Mouse (Mus musculus) brain, embryonic 18.5 days (tissue): ENCODE results near the gene Ndufs5.

Experiments used
- DNase-seq: peaks from one replicate; pipeline ENCODE4 v3.0.0-alpha.2; 2012; ENCODE audit warnings: low read depth, low spot score

The Ndufs5 gene

DNA sequence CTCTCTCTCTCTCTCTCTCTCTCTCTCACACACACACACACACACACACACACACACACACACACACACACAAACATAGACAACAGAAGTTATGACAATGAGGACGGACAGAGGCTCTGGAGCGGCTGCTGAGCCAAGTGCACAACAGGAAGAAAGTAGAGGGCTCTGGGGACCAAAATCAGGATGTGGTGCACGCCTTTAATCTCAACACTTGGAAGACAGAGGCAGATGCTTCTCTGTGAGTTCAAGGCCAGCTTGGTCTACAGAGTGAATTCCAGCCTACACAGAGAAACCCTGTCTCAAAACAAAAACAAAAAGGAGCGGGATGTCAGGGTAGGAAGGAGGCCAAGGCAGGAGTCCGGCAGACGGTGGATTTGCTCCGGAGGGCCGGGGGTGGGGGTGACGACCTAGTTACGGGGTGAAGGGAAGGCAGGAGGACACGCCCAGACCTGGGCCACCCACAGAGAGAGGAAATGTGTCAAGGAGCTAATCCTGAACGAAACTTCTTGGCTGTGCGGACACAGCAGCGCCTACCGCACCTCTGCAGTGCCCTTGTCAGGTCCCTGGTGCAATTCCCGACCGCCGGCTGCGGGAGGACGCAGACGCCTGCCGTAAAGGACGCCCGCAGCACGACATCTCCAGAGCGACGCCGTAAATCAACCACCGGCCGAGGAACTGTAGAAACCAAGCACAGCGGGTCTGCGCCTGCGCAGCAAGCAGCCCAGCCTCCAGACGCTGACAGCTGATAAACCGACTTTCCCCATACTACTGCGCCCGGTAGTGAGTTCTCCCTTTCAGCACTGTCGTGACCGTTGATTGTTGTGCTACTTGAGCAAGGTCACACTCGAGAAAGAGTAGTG lies at the start of gene Ndufs5:
TSS of gene Ndufs5 (minus strand) at position 629 of the 860 bp plus-strand sequence.
- peak; percentile 88 for DNase-seq

DNA sequence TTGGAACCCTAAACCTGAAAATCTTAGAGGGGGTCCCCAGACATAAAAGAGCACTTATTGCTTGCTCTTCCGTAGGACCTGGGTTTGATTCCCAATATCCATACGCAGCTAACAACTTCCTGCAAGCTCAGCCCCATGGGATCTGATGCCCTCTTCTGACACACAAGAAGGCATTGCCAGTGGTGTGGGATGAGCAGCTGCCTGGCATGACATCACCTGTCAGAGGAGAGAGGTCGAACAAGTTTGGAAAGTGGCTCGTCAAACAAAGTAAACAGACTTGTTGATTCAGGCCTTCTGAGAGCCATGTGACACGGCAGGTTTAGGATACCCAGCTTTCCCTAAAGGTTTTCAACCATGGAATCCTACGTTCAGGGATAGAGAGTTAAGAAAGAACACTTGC lies 47.1 kb upstream of the Ndufs5 start:
- DNase-seq, result no peak

DNA sequence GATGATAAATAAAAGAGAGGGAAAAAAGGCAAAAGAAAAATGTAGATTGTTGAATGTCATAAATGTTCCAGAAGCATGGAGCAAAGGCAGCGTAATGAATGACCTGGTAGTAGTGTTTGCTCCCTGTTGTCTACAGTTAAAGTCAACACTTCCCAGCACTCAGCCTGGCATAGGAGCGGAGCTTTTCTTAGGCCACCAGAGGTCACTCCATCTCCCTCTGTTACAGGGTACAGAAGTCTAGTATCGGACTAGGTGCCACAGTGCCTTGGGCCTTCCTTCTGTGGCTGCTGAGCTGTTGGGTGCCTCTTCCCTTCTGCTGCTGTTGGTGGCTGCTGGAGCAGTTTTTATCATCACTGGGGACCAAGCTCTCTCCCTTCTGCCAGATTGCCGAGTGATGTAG lies 40.3 kb upstream of the Ndufs5 start:
- DNase-seq, result no peak

DNA sequence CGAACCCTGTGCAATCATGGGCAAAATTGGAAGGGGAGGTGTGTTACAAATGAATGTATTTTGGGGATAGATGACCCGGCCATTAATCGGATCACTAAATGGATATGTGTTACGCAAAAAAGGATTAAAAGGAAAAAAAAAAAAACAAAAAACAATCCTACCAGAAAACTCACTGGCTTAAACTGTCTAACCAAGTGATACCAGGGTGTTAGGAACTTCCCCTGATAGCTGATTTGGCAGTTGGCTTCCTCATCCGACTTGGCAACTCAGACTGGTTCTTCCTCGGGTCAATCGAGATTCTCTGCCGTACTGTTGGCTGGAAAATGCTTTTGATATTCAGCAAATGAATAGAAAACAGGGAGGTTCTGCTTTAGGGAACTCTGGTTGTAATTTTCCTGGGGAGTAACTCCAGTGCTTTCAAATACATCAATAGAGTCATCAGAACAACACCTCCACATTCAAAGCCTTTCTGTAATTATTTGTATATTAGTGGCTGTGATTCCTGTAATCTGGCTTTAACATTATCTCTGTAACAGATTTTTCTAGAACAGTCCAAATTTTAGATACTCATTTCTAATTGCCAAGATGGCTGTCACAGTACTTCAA lies 32.8 kb upstream of the Ndufs5 start:
- no peak for DNase-seq

DNA sequence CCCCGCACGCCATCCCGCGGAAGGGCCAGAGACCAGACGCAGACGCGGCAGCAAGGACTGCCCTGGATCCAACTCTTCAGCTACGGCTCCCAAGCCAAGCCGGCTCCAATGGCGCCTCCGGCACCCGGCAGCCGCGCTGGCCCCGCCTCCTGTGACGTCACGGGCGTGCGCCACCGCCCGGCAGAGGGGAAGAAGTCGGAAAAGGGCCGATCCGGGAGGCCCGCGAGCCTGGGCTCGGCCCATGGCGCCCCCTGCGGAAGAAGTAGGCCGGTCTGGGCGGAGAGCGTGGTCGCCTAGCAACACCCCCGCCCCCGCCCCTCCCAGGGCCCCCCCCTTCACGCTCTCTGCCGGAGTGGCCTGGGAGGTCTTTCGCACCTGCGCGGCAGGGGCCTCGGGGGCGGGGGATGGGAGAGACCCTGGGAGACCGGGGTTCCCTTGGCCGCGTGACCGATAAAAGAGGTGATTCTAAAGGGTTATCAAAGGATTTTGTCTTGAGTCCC lies 32.2 kb upstream of the Ndufs5 start, which contains the start of gene Akirin1:
TSS of gene Akirin1 (minus strand) at position 194 of the 500 bp plus-strand sequence.
- peak; percentile 92 for DNase-seq

DNA sequence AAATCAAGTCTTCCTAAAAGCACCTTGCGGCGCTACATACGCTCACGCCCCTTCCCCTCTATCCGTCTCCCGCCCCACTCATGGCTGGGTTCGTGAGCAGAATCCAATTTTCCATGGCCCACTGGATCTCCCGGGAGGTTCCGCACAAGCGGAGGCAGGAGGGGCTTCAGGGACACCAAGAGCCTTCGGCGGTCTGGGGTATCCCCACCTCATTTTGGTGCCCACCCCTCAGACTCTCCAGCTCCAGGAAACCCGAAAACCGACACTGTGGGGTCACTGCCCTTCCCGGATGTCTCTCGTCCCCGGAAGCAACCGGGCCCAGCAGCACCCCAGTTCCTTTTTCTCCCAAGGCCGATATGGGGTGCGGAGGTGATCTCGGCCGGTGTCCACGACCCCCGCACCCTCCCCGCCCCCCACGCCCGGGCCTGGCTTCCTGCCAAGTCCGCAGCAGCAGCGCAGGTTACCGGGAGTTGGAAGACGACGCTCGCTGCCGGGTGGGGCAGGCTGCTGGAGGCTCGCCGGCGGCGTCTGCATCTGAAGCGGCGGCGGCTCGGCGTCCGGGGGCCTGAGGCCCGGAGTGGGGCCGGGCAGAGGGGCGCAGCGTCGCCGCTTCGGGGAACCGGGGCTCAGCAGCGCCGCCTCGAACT lies 31.6 kb upstream of the Ndufs5 start:
- no peak for DNase-seq

DNA sequence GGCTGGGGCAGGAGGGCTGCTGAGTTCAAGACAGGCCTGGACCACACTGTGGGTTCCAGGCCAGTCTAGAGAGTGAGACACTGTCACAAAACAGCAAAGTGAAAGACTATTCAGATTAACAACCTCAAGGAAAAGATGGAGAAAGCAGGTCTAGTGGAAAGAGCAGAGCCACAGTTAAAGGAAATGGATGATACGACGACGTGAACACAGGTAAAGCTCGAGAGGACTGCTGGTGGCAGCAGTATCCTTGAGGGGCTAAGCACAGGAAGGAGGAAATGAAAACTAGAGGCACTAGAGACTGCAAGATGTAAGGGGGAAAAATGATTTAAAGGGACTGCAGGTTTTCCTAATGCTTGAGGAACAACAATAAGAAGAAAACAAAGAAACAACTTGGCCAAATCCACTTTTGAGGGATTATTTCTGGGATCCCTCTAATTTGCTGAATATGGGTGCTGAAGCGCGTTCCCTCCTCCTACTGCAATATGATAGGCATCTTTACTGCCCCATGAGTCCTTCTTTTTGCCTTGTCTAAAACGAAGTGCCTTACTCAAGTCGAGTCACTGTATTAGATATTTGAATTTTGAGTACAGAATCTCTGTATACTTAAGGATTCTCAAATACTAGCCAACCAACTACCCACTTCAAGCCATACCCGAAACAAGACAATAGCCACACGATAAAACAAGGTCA lies 30.9 kb upstream of the Ndufs5 start:
- no peak for DNase-seq

DNA sequence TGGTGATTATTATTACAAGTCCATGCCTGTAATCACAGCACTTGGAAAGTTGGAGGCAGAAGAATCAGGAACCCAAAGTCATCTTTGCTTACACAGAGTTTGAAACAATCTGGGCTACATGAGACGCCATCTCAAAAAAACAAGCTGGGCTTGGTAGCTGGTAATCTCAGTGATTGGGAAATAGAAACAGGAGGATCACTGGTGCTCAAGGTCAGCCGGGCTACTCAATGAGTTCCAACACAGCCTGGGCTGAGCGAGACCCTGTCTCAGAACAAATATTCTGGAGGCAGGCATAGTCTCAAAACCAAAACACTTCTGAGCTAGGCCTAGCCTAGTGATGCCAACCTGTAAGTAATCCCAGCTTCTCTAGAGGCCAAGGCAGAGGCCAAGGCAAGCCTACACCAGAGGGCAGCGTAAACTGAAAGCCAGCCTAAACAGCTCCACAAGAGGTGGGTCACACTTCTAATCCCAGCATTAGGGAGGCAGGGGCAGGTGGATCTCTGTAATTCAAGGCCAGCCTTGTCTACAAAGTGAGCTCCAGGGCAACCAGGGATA lies 27.3 kb upstream of the Ndufs5 start:
- DNase-seq, result no peak

DNA sequence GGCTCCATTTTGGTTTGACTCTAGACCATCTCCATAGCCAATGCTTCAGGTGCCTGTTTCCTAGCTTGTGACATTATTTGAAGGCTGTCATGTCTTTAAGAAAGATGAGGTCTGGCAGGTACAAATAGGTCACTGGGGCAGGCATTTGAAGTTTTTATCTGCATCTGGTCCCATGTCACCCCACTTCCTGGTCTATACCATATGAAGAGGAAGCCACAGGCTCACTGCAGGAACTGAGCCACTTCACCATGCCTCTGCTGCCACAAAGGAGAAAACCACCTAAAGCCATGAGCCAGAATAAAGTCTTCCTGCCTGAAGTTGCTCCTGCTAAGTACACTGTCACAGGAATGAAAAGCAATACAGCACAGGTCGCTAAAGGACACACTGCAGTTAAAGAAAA lies 24.9 kb upstream of the Ndufs5 start:
- no peak for DNase-seq

DNA sequence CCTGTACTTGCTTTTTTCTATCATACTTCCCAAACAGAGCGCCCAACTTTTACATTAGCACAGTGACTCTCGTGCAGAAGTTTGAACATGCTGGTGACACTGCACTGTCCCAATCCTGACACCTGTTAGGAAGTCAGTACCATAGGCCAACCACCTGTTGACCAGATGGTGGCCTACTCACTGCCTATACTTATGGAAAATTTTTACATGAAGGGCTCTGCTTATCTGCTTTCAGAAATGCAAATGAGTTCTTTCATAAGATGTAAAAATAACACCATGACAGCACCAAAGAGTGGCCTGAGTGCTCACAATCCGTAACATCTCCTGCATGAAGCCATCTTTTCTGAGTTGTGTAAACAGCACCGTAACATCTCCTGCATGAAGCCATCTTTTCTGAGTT lies 20.7 kb upstream of the Ndufs5 start:
- no peak for DNase-seq

DNA sequence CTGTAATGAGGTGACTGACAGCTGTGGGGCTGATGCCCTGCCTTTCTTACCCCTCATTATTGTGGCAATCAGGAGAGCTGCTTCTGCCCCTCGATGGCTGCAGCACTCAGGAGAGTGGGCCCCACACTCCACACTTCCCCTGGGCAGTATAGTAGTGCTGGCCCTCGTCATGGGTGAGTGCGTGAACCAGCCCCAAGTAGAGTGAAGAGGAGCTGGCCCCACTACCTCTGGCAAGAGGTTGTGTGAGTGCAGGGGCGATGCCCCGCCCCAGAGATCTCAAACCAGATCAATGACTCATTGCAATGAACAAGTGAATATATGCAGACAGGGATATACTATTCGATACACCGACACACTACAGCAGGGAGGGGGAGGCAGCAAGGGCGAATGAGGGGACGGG lies 15.5 kb upstream of the Ndufs5 start:
- DNase-seq, result no peak

DNA sequence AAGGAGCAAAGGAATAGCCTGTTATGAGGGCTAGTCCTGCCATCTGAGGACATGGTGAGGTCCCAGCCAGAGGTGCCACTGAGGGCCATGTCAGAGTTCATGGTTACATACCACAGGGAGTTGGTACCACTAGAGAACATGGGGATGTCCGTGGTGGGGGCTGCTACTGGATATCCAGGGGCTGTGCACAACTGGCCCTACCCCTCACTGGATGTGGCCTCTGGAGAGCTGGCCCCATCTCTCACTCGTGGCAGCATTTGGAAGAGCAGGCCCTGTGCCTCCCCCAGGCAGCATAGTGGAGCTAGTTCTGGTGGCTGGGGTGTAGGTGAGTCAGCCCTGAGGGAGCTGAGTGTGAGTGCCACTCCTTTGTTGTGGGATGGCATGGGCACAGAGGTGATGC lies 14.9 kb upstream of the Ndufs5 start:
- no peak for DNase-seq

DNA sequence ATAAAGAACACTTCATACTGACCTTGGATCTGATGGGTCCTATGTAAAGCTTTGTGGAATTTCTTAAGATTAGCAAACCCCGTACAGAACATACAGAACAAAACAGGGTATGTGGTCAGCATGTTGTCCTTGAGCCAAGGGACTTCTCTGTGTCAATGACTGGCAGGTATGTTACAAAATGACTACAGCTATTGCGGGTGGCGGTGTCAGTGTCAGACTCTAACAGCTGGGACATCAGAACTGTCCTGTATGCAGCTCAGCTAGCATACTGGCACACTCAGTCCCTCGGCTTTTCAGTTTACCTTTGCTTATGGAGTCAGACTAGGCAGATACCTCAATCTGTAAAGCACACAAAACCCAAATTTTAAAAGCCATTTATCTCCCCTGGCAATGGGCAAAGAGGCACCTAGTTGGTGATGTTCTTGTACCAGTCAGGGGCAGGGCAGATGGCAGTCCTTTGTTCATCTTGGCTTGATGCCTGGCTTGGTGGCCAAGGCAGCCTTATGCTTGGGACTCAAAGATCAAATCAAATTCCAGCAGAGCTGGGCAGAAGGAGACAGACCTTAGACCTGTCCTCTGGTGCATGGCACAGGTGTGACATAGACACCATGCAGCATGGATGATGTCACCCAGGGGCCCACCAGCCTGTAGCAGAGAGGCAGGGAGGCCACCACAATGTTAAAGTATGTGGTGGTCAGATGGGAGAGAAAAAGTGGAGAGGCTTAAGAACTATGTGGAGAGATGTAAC lies 14.3 kb upstream of the Ndufs5 start:
- no peak for DNase-seq

DNA sequence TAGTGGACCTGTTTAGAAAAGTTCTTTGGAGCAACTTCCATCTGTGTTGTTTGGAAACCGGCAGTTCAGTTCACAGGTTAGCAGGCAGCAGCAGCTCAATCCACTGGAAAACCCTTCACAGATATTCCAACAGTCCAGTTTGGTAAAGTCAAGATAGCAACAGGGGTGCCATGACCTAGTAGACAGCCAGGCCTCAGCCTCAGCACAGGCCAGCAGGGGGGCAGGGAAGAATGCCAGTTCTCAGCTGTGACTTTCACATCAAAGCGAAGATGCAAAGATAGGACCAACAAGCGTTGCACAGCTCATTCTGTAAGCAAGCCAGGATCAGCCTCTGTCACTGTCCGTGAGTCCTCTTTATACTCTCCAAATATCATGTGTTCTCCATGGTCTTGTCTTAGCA lies 3.8 kb upstream of the Ndufs5 start:
- no peak for DNase-seq

DNA sequence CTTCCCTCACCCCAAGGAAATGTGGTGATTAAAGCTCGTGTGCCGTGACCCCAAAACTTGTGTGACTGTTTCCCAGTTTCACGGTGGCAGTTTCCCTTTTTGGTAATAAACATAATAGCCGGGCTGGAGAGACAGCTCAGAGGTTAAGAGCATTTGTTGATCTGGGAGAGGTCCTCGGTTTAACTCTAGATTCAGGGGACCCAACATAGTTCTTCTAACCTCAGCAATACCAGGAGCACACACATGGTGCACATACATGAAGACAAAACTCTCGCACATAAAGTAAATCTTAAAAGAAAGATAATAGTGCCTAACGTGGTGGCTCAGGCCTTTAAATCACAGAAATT lies 405 bp upstream of the Ndufs5 start:
- DNase-seq, result no peak

DNA sequence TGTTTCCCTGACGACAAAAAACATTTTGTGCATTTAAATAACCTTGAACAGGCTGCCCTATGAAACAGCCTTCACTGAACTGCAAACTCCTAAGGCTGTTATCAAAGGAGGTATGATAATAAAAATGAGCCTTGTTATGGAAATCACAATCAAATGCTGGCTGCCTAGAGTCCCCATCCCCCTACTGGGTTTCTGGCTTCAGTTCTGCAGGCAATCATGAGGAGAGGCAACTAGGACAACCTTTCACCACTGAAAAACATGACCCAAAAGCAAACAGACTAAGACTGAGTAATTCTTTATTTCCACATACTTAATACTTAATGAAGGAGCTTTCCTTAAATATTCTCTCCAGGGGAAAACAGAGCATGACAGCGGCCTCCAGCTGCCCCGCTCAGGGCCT lies 5.6 kb downstream of the Ndufs5 start:
- no peak for DNase-seq

DNA sequence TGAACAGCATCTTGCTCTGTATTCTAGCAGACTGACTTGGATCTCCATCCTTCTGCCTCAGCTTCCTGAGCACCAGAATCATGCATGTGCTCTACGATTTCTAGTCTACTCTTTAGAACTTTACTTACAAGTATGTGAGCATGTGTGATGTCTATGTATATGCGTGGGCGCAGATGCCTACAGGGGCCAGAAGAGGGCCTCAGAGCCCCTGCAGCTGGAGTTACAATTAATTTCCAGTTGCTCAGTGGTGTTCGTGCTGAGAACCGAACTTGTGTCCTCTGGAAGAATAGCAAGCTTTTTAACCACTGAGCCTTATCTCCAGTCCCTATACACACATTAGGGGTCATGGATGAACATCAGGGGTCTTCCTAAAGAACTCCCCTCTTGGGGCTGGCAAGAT lies 10.7 kb downstream of the Ndufs5 start:
- no peak for DNase-seq

DNA sequence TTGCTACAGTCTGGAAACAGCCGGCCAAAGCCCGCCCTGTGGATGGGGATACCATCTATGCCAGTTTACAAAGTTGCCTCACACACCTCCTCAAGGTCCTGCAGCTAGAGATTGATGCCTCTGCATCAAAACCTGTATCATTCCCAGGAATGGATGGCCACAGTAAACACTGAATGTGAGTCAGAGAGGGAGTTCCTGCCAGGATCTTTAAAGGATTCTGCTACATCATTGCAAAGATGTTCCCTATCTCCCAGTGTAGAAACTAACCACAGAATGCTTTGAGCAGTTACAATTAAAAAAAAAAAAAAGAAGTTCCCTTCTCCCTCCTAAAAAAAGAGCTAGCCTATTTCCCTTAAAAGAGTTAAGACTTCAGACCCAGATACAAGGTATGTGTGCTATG lies 12.7 kb downstream of the Ndufs5 start:
- DNase-seq, result no peak

DNA sequence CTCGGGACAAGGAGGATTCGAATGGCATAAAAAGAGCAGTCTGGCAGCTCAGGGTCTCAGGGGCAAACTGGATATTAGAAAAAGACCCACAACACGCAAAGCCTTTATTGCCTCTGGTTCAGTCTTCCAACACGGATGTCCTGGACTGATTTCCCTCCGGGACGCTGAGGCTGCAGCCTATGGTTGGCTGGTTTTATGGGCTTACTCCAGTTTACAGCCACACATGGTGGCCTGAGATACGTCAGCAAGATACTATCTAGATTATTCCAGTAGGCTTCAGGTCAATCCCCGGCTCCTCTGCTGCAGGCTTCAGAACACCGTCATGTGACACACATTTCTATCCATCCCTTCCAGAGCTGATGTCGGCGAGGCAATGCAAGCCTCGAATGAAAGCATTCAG lies 24.6 kb downstream of the Ndufs5 start:
- DNase-seq, result no peak

DNA sequence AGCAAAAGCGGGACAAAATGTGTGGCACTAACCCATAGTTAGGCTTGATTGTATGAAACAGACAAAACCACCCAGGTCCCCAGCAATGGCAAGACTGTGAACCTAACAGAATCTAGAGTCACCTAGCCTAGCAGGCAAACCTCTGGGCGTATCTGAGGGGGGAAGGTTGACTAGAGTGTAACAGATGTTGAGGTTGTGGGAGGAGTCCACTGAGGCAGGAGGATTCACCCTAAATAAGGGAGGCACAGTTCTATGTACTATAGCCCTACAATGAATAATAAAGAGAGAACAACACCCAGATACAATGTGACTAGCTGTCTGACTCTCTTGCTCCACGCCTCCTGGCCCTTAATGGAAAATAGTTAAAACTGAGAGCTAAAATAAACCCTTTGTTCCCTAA lies 25.9 kb downstream of the Ndufs5 start:
- no peak for DNase-seq

DNA sequence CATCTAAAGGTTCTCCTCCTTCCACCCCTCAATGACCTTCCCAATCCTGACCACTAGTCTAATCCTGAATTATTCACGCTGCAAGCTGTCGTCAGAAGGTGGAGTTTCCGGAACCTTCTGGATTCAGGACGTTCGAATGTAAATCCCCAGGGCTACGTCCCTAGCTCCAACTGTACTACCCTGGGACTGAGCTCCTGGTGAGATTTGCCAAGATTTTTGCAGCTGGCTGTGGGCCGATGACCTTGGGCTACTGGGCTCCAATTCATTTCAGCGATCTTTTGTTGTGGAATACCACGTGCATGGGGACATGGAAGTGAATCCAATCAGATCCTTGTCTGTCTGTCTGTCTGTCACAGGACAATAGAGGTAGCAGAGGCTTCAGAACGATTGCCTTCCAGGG lies 27.7 kb downstream of the Ndufs5 start:
- DNase-seq, result no peak
